Mouse (Mus musculus) kidney, embryonic 14.5 days (tissue): ENCODE measurements around the gene Adam30. TPM values are rescaled to one million over a fixed set of nuclear protein-coding genes. Genes with fewer than 3 reads are reported as not detected.

Experiments
- ATAC-seq: fragments of 200-750 bp; cut with Nextera tagmentation; 2 replicates; pipeline ENCODE4 v1.8.0; 2017; ENCODE audit warnings: moderate number of reproducible peaks, mild to moderate bottlenecking, moderate TSS enrichment, moderate library complexity; ENCODE audit not compliant: low FRiP score, low TSS enrichment
- H3K27ac ChIP-seq: fragments of 300-500 bp; sonication (generic); 2 replicates; pipeline ENCODE4 v1.5.1; 2014; ENCODE audit warnings: low read depth, mild to moderate bottlenecking, low read length, moderate library complexity, mixed read lengths
- H3K27me3 ChIP-seq: fragments of 300-500 bp; sonication (generic); 2 replicates; pipeline ENCODE4 v1.6.1; 2014; ENCODE audit warnings: mild to moderate bottlenecking, low read length; ENCODE audit not compliant: control insufficient read depth, insufficient read depth
- H3K36me3 ChIP-seq: fragments of 300-500 bp; sonication (generic); 2 replicates; pipeline ENCODE4 v1.6.1; 2014; ENCODE audit warnings: low read length, mixed read lengths; ENCODE audit not compliant: control insufficient read depth, insufficient read depth
- H3K4me1 ChIP-seq: fragments of 300-500 bp; sonication (generic); 2 replicates; pipeline ENCODE4 v1.6.1; 2014; ENCODE audit warnings: low read length, mixed read lengths; ENCODE audit not compliant: control insufficient read depth, insufficient read depth
- H3K4me2 ChIP-seq: fragments of 300-500 bp; sonication (generic); replicated peaks from 2 replicates; pipeline ENCODE4 v1.6.1; 2014; ENCODE audit warnings: low read depth, mild to moderate bottlenecking, low read length
- H3K4me3 ChIP-seq: fragments of 300-500 bp; sonication (generic); 2 replicates; pipeline ENCODE4 v1.5.1; 2014; ENCODE audit warnings: mild to moderate bottlenecking, low read length
- H3K9ac ChIP-seq: fragments of 300-500 bp; sonication (generic); 2 replicates; pipeline ENCODE4 v1.6.1; 2014; ENCODE audit warnings: low read depth, mild to moderate bottlenecking, low read length, moderate library complexity
- H3K9me3 ChIP-seq: fragments of 300-500 bp; sonication (generic); 2 replicates; pipeline ENCODE4 v1.6.1; 2016; ENCODE audit warnings: low read length; ENCODE audit not compliant: control insufficient read depth
- WGBS: fragments of 180-500 bp; shearing (Covaris S2); extraction: QIAGEN DNeasy Blood & Tissue Kit; methylation state at CpG from one replicate; pipeline ENCODE4 v1.1.7; 2014; 5-methylcytosine and 5-hydroxymethylcytosine counted together
- polyA plus RNA-seq: library from polyadenylated mRNA; unstranded; fragments of >200 nt; fragmentation: Nextera tagmentation; extraction: Ambion mirVana; gene quantifications from 2 replicates; pipeline ENCODE4 v1.2.1, GENCODE M21; 2014

The Adam30 gene
- polyA plus RNA-seq, 1 experiment from 2014 or later = not detected

DNA sequence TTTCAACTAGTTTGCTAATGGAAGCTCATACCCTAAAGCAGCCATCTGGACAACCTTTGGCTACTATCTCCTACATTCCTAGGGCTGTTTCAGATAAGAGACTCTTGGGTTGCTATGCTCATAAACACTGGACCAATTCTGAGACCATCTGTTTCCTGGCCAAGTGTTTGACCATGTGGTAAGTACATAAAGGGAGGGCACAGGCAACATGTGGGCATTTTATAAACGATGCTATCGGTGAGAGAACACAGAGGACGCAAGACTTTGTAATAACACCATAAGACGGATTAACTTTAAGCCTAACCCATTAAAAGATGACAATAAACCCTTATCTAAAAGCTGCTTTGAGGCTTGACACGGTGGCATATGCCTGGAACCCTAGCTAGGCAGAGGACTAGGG is 42.9 kb downstream of the Adam30 start:
- Histone ChIP-seq H3K4me3 (no peak overlapping the region), H3K27me3 (no peaks in the 10 kb centered on the region), H3K27ac (no peak overlapping the region), H3K9ac (no peak overlapping the region), H3K4me2 (no peak overlapping the region), H3K9me3 (no peaks in the 10 kb centered on the region), H3K4me1 (peaks cover 19% of the 10 kb centered on the region), H3K36me3 (no peaks in the 10 kb centered on the region)
- ATAC-seq = no peak
- WGBS = 71% methylated on average over 5 of the region's 5 CpGs

DNA sequence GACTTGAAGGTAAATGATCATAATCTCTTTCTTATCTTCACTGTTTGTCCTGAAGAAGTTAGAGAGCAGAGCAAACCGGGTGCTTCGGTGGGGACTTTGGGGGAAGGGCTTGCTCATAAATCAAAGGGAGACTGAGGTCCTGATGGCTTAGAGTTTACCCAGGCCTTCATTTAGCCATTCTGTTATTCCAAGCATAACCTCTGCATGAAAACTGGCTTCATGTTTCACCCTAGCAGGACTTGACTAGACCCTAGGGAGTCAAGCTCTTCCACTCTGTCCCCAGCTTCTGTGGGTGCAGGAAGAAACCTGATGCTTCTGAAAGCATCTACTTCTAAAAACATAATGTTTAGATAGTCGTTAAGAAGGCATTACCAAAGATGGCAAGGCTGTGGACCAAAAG is 46.5 kb downstream of the Adam30 start:
- Histone ChIP-seq H3K27me3 (no peaks in the 10 kb centered on the region), H3K9ac (no peak overlapping the region), H3K9me3 (no peaks in the 10 kb centered on the region), H3K27ac (no peak overlapping the region), H3K36me3 (no peaks in the 10 kb centered on the region), H3K4me1 (peaks cover 18% of the 10 kb centered on the region), H3K4me2 (no peak overlapping the region), H3K4me3 (no peak overlapping the region)
- peak; percentile 91 for ATAC-seq
- 3% methylated on average over 3 of the region's 3 CpGs for WGBS

DNA sequence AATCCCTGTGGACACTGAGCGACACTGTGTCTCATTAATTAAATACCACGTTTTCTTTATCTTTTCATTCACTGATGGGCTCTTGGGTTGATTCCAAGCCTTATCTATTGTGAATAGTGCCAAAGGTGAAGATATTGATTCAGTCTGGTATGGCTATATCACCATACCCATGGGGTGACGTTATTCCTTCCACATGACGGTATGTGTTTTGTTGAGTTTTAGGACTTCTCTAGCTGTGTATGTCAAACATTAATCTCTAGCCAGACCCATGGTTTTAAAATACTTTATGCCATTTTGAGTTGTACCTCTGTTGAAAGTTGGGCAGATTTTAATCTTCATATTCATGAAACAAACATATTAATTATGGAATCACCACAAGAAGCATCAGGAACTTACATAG is 48.7 kb downstream of the Adam30 start:
- Histone ChIP-seq H3K4me3 (no peak overlapping the region), H3K9ac (no peak overlapping the region), H3K27ac (no peak overlapping the region), H3K4me1 (peaks cover 14% of the 10 kb centered on the region), H3K27me3 (no peaks in the 10 kb centered on the region), H3K4me2 (no peak overlapping the region), H3K9me3 (no peaks in the 10 kb centered on the region), H3K36me3 (no peaks in the 10 kb centered on the region)
- no peak for ATAC-seq
- WGBS = 88% methylated on average over 4 of the region's 4 CpGs

DNA sequence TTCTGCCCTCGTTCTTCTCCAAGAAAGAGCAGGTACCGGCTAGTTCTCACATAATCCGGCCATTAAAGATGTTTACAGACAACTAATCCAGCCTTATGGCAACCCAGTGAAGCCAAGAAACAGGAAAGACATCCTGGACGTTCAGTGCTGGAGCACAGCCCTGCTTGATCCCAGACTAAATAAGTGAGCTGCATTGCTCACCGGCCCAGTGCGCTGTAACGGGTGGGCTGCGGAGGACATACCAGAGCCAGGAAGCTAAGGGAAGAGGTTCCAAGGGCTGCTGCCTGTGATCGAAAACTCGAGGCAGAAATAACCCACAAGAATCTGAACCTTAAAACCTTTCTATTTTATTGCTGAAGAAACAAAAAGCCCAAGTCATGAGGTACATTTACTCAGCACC is 50.4 kb downstream of the Adam30 start:
- no peak for ATAC-seq
- Histone ChIP-seq H3K4me1 (peaks cover 14% of the 10 kb centered on the region), H3K9me3 (no peaks in the 10 kb centered on the region), H3K4me2 (no peak overlapping the region), H3K36me3 (no peaks in the 10 kb centered on the region), H3K27me3 (no peaks in the 10 kb centered on the region), H3K27ac (no peak overlapping the region), H3K4me3 (no peak overlapping the region), H3K9ac (no peak overlapping the region)
- 58% methylated on average over 10 of the region's 10 CpGs for WGBS

DNA sequence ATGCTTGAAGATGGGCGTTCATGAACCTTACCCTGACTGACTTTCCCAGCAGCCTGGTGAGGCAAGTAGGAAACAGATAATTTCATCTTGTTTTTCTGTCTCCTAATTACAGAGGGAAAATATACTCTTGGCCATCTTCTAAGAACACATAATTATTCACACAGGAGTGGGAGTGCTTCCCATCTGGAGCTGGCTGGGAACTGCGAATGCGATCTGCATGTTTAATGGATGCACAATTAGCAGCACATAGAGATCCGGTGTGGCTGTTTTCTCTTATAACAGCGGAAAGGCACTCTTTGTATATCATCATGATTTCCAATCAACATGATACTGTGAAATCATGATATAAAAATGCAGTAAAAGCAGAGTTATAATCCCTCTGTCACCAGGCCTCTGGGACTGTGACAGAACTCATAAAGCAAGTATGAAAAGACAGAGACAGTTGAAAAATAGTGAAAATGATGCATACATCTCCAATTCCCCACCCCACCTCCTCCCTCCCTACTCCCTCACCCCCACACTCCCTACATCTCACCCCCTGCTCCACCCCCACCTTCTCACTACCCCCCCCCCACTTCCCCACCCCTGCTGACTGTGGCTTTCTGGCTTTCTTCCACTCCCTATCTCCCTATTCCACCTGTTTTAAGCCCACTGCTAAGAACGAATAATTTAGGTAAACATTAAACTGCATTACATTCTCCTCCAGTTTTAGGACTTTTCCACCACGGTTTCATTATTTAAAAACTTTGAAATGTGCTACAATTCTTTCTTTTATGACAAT is 51.1 kb downstream of the Adam30 start:
- no peak for ATAC-seq
- Histone ChIP-seq H3K4me1 (peaks cover 11% of the 10 kb centered on the region; the same call in 1 of the 2 replicates), H3K27me3 (no peaks in the 10 kb centered on the region), H3K36me3 (no peaks in the 10 kb centered on the region), H3K4me2 (no peak overlapping the region), H3K27ac (no peak overlapping the region), H3K9me3 (no peaks in the 10 kb centered on the region), H3K9ac (no peak overlapping the region), H3K4me3 (no peak overlapping the region)
- WGBS = 62% methylated on average over 7 of the region's 7 CpGs

Other genes starting within 250 kb of the Adam30 start
- 34.4 and 42.7 TPM in 2 replicates for gene Notch2, start 147.1 kb upstream of the Adam30 start, polyA plus RNA-seq
- gene Reg4, start 61.5 kb downstream of the Adam30 start, polyA plus RNA-seq = 0.31 TPM in 1 of 2 replicates, not detected in the other
- gene Hmgcs2, start 119.8 kb downstream of the Adam30 start, polyA plus RNA-seq = 6.4 and 6.7 TPM in 2 replicates
- 424 and 494 TPM in 2 replicates for gene Phgdh, start 179.4 kb downstream of the Adam30 start, polyA plus RNA-seq
- 18.0 and 21.5 TPM in 2 replicates for gene Zfp697, start 221.8 kb downstream of the Adam30 start, polyA plus RNA-seq